Mouse (Mus musculus) olfactory bulb, adult 2 months (tissue): ENCODE measurements around the gene Dus1l.

Experiments
- CTCF ChIP-seq: fragments of 200-500 bp; IDR thresholded peaks from 2 replicates; pipeline ENCODE4 v1.5.1; 2012; ENCODE audit warnings: low read depth, mild to moderate bottlenecking, low read length, moderate library complexity; ENCODE audit not compliant: insufficient read depth
- POLR2A ChIP-seq: fragments of 200-500 bp; IDR thresholded peaks from 2 replicates; pipeline ENCODE4 v1.6.1; 2012; ENCODE audit warnings: mild to moderate bottlenecking, low read depth, low read length, moderate library complexity; ENCODE audit not compliant: insufficient read depth

GRCm38 (mm10) chr11:120800061-120800904, 4.1 kb upstream of the Dus1l start:
- TF ChIP-seq CTCF (peak; percentile 73), POLR2A (no peak)
